Mouse (Mus musculus): ENCODE measurements around the gene H2afx.

GRCm38 (mm10) chr9:44327064-44327711 is 7.3 kb upstream of the H2afx start:
- no peak for TF ChIP-seq CTCF (conservative IDR thresholded peaks at IDR 0.05; ENCODE audit: insufficient read depth, insufficient read length, low read depth, low read length)
- TF ChIP-seq POLR2A (IDR thresholded peaks at IDR 0.05; ENCODE audit: low read depth, low read length), result no peak
